Mouse (Mus musculus) colon, adult 2 months (tissue): ENCODE results near the gene 4930548H24Rik. TPM values are rescaled to one million over a fixed set of nuclear protein-coding genes. Genes with fewer than 3 reads are reported as not detected.

ENCODE experiments used
- polyA plus RNA-seq: library from polyadenylated mRNA; depleted of rRNA; stranded (reverse); fragments of >200 nt; gene quantifications from 2 replicates; pipeline ENCODE4 v1.2.3, GENCODE M21; 2012; rRNA removed

4930548H24Rik gene
- polyA plus RNA-seq = not detected in 2 replicates

GRCm38 (mm10) chr5:31485440-31485839 is at the start of gene 4930548H24Rik:
Gene 4930548H24Rik (plus strand): TSS chr5:31485740.

GRCm38 (mm10) chr5:31451878-31452561 is 33.5 kb upstream of the 4930548H24Rik start, which contains the start of gene Zfp512:
Gene Zfp512 (plus strand): TSS chr5:31452431.

GRCm38 (mm10) chr5:31494513-31495297 is 9.2 kb downstream of the 4930548H24Rik start, which contains the start of gene Gpn1:
Gene Gpn1 (plus strand): TSS chr5:31494741.

GRCm38 (mm10) chr5:31526354-31527116 is 41.0 kb downstream of the 4930548H24Rik start, which contains the start of gene Slc4a1ap:
Gene Slc4a1ap (plus strand): TSS chr5:31526995.

GRCm38 (mm10) chr5:31527707-31528106 is 42.2 kb downstream of the 4930548H24Rik start, which contains the start of gene Supt7l:
Gene Supt7l (minus strand): TSS chr5:31527807.

Other genes with a start within 250 kb of the 4930548H24Rik start
- 125 and 189 TPM in 2 replicates for gene Nrbp1, start 244.9 kb upstream of the 4930548H24Rik start, polyA plus RNA-seq
- 0.35 TPM in 2 replicates for gene Gm9970, start 244.5 kb upstream of the 4930548H24Rik start, polyA plus RNA-seq
- 336 and 464 TPM in 2 replicates for gene Krtcap3, start 234.0 kb upstream of the 4930548H24Rik start, polyA plus RNA-seq
- gene Ift172, start 194.6 kb upstream of the 4930548H24Rik start, polyA plus RNA-seq = 24.2 and 26.7 TPM in 2 replicates
- gene Fndc4, start 189.7 kb upstream of the 4930548H24Rik start, polyA plus RNA-seq = 6.8 and 8.5 TPM in 2 replicates
- not detected in 2 replicates for gene Gckr, start 188.3 kb upstream of the 4930548H24Rik start, polyA plus RNA-seq
- 5.9 and 6.5 TPM in 2 replicates for gene Zfp512, start 33.3 kb upstream of the 4930548H24Rik start, polyA plus RNA-seq
- 11.7 and 12.8 TPM in 2 replicates for gene Gpn1, start 9.0 kb downstream of the 4930548H24Rik start, polyA plus RNA-seq
- gene Slc4a1ap, start 41.3 kb downstream of the 4930548H24Rik start, polyA plus RNA-seq = 10.6 and 11.7 TPM in 2 replicates
- gene Supt7l, start 42.1 kb downstream of the 4930548H24Rik start, polyA plus RNA-seq = 9.1 and 11.3 TPM in 2 replicates
- 9.5 and 14.5 TPM in 2 replicates for gene Mrpl33, start 111.2 kb downstream of the 4930548H24Rik start, polyA plus RNA-seq
- gene Rbks, start 211.9 kb downstream of the 4930548H24Rik start, polyA plus RNA-seq = 7.1 and 7.2 TPM in 2 replicates
- gene Babam2, start 211.9 kb downstream of the 4930548H24Rik start, polyA plus RNA-seq = 16.7 and 21.3 TPM in 2 replicates